Mouse (Mus musculus): Measurements from ENCODE around the gene Dis3l.
"Not testable (repeated sequence)": the region's sequence is repeated elsewhere in the genome, so short reads cannot be mapped to it uniquely, and the experiment has no call there.

The Dis3l gene

DNA sequence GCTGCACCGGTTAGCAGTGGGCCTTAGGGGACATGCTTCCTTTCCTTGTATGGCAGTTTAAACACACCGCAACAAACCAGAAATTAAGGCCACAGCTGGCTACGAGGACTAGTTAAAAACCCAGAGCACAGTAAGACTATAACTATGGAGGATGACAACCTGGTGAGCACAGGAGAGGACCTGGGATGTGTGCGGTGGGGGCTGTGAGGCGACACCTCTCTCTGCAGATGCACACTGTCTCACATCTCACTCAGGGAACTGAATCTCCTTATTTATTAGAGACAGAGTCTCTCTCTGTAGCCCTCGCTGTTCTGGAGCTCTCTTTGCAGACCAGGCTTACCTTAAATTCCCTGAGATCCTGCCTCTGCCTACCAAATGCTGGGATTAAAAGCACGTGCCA lies 17.1 kb downstream of the Dis3l start:
- no peak for ATAC-seq (ENCODE audit: low TSS enrichment)

DNA sequence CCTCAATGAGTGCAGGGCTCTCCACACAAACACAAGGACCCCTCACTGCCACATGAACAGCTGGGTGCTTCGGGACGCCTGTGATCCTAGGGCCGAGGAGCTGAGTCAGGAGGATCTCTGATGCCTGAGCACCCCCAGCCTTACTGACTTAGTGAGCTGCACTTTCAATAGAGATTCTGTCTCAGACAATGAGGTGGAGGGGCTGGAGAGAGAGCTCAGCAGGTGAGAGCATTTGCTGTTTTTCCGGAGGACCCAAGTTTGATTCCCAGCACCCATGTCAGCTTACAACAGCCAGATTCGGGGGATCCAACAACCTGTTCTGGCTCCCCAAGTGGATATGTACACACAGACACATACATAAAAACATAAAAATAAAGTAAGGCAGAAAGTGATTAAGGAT lies 24.1 kb downstream of the Dis3l start:
- no peak for ATAC-seq (ENCODE audit: low TSS enrichment)

DNA sequence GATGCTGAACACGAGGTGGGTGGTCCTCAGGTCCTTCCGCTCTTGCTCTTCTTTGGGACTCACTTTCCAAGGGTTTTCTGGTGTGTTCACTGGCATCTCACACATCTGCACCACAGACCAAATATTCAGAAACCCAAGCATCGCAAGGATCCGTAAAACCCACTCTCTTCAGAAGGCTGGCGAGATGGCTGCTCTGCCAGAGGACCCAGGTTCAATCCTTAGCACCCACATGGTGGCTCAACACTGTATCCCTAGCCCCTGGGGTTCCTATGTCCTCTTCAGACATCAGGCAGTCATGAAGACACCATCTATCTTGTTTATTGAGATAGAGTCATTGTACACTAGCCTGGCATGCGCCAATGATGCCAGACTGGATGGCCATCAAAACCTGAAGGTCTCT lies 26.4 kb downstream of the Dis3l start:
- no peak for ATAC-seq (ENCODE audit: low TSS enrichment)

DNA sequence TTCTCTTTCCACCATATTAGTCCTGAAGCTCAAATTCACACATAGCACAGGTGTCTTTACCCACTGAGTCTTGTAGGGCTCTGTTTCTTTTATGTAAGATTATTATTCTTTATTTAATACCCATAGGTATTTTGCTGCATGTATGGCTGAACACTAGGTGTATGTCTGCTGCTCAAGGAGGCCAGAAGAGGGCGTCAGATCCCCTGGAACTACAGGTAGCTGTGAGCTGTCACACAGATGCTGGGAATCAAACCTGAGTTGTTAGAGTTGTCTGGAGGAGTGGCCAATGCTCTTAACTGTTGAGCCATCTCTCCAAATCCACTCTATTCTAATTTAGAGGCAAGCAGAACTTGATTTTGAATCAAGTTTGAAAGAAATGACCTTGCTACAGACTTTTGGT lies 29.0 kb downstream of the Dis3l start:
- no peak for ATAC-seq (ENCODE audit: low TSS enrichment)

DNA sequence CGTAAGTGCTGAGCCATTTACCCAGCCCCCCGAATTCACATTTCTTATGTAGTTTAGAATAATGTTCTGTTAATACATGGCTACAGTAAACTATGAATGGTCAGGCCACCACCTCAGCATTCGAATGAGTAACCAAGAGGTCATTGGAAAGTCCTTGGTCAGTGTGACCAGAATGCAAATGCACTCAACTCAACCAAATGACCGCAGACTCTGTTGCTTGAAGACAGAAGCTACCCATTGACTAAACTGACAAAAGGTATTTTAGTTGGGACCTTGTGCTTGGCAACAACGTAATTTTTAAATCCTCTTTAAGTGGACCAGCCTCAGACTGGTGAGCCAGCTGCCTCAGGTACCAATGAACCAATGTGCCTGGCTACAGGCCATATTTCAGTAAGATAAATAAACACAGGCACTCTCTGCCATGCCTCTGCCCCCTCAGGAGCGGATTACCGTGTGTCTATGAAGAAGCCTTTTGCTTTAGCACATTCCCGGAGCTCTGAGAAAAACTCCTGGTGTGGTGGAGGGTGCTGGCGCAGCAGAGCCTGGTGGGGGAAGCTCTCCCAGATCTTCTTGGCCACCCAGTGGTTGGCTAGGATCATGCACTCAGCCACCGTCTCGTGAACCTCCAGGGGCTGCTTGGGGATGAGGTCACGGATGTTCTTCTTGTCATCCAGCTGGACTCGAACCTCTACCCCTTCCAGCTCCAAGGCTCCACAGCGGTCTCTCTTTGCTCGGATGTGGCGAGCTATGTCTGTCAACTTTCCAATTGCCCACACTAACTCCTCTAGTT lies 29.9 kb downstream of the Dis3l start:
- peak; percentile 44; the same call in 1 of the 2 replicates for ATAC-seq (ENCODE audit: low TSS enrichment)

DNA sequence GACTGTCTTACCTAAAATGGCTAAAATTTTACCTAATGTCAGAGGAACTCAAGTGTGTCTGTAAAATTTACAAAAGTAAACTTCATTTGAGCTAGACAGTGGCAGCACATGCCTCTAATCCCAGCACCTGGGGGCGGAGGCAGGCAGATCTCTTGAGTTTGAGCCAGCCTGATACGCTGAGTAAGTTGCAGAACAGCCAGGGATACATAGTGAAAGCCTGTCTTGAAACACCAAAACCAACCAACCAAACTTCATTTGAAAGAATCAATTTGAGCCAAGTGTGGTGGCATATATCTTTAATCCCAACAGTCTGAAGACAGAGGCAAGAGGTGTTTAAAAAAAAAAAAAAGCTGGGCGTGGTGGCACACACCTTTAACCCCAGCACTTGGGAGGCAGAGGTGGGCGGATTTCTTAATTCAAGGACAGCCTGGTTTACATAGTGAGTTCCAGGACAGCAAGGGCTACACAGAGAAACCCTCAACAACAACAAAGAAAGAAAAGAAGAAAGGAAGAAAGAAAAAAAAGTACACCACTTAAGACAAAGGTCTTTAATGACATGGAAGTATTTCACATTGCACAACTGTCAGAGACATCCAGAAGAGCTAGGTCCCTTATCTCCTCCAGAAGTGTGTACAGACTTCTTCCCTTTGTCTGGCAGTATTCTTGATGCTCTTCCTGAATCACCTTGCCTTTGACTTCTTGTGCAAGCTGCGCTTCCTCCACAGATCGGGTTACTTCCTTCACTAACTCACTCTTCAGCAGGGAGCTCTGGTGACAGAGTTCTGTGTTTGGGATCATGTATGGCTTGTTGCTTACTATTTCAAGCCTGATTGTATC lies 34.4 kb downstream of the Dis3l start:
- ATAC-seq (ENCODE audit: low TSS enrichment): no peak

DNA sequence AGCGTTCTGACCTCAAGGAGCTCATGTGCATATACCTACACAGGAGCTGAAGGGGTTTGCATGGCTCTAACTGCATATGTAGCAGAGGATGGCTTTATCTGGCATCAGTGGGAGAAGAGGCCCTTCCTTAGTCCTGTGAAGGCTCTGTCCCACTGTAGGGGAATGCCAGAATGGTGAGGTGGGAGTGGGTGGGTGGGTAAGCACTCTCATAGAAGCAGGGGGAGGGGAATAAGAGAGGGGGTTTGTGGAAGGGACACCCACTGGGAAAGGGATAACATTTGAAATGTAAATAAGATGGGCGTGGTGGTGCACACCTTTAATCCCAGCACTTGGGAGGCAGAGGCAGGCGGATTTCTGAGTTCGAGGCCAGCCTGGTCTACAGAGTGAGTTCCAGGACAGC lies 38.0 kb downstream of the Dis3l start:
- not testable (repeated sequence) for ATAC-seq (ENCODE audit: low TSS enrichment)

DNA sequence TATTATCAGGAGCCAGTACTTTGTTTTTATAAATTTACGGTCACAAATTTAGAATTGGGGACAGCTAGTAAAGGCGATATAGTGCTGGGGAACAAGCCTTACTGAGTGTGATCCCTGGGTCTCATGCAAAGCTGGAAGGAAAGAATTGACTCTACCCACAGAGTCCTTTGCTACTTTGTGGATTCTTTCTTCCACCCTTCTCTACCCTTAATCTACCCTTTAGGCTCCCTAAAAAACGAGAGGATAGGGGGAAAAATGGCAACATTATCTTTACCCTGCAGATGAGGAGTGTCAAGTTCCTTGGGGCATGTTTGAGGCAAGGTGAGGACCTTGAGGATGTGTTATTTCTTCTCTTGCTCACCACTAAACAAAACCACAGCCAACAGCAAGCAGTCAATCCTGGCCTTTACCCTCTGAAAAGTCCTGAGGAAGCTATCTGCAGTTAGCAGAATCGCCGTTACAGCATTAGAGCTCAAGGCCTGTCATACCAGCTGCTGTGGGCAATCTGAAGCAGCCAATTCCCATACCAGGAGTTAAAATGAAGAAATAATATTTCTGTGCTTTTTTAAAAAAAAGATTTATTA lies 58.6 kb downstream of the Dis3l start:
- ATAC-seq (ENCODE audit: low TSS enrichment): no peak

DNA sequence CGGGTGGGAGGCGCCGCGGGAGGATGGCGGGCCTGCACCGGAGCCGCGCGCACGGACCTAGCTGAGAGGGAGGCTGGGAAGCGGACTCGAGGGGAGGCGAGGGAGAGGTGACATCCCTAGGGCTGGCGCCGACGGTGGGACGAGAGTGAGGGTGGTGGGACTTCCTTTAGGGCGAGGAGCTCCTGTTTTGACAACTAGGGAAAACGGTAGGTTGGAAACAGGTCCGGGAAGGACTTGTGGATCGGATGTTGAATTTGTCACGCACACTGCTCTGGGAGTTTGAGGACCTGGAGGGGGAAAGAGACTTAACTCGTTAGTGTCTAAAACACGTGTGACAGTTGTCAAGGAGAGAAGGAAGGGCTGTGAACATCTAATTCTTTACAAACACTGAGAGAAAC lies 59.3 kb downstream of the Dis3l start:
- peak; percentile 88 for ATAC-seq (ENCODE audit: low TSS enrichment)

DNA sequence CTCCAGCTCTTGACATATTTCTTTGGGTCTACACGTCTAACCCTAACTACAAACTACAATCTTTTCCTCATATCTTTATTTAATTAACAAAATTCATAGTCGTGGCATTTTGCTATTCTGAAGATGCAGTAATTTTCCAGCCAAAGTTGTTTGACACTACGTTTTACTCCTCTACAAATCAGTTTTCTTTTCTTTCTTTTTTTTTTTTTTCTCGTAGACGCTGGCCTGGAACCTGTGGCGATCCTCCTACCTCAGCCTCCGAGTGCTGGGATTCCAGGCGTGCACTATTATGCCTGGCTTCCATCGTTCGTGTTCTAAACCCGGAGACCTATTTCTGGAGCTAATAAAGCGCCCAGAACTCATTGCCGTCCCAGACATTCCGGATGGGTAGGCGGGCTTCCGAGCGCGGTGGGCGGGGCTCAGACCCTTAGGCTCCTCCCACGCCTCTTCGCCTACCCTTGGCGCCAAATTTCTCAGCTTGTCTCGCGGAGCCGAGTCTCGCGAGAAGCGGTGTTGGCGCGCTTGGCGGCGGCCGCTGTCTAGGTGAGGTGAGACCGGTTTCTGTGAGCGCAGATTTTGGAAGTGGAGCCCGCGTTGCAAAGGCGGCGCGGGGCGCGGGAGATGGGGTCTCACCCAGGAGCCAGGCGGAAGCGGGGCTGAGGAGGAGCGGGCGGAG lies 59.8 kb downstream of the Dis3l start, which contains the start of gene Tipin:
Gene Tipin, plus strand, starts transcription at position 477 of the 676 bp plus-strand sequence.
- peak; percentile 98 for ATAC-seq (ENCODE audit: low TSS enrichment)

DNA sequence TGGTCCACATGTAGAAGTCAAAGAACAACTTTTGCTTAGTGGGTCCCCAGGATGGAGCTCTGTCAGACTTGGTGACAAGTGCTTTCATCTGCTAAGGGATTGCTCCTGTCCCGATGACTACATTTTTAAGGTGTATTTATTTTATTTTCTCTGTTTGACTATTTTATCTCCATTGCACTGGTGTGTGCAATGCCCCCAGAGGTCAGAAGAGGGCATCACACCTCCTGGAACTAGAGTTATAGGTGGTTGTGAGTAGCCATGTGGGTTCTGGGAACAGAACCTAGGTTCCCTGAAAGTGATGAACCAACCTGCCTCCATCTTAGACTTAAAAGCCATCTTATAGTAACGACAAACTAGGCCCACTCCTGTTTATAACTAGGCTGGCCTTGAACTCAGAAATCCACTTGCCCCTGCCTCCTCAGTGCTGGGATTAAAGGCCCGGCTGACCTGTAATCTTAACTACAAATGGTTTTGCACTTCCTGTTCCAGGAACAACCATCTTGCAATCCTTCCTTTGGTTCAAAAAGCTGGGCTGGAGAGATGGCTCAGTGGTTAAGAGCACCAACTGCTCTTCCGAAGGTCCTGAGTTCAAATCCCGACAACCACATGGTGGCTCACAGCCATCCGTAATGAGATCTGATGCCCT lies 62.3 kb downstream of the Dis3l start:
- ATAC-seq (ENCODE audit: low TSS enrichment): no peak

DNA sequence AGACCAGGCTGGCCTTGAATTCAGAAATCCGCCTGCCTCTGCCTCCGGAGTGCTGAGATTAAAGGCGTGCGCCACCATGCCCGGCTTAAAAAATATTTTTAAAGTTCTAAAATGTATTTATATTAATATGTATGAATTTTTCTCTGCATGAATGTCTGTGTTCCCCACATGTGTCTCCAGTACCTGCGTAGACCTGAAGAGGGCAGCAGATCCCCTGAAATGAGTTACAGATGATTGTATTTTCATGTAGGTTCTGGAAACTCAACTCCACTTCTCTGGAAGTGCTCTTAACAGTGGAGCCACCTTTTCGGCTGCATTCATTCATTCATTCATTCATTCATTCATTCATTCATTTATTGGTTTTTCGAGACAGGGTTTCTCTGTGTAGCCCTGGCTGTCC lies 63.4 kb downstream of the Dis3l start:
- ATAC-seq (ENCODE audit: low TSS enrichment): no peak

DNA sequence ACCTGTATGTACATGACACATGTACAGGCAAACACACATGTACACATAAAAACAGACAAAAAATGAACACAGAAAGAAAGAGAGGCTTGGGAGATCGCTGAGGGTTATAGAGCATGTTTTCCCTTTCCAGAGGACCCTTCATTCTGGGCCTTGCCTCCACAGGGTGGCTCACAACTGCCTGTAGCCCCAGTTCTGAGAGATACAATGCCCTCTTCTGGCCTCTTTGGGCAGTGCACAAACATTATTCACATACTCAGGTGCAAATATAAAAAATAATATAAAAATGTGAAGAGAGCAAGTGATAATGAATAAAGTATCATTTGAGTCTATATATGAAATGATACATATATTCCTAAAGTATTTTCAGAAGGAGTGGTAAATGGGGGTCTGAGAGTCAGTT lies 66.2 kb downstream of the Dis3l start:
- no peak for ATAC-seq (ENCODE audit: low TSS enrichment)

DNA sequence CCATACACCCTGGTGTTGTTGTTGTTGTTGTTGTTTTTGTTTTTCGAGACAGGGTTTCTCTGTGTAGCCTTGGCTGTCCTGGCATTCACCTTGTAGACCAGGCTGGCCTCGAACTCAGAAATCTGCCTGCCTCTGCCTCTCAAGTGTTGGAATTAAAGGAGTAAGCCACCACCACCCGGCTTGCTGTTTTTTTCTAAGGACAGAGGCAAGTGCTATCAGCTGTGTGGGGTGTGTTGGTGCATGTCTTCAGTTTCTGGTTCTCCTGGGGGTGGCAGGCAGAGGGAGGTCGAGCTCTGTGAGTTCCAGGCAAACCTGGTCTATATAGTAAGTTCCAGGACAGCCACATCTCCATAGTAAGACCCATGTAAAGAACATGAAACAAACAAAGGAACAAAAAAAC lies 66.8 kb downstream of the Dis3l start:
- ATAC-seq (ENCODE audit: low TSS enrichment): no peak

DNA sequence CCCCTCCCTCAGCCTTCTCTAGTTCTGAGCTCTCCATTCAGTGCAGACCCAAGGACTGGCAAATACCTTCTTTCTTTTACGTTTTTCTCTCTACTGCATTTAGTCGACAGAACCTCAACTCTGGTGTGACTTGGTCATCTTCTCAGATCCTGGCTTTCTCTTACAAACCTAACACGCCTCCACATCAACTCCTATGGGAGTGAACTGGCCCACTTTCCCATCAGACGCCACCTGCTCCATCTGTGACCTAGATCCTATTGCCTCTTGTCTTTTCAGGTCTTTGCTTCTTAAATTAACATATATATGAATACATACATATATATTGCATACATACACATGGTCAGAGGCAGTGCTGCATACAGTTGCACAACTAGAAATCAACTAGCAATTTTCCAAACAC lies 67.3 kb downstream of the Dis3l start:
- ATAC-seq (ENCODE audit: low TSS enrichment): peak; percentile 81; the same call in 1 of the 2 replicates

DNA sequence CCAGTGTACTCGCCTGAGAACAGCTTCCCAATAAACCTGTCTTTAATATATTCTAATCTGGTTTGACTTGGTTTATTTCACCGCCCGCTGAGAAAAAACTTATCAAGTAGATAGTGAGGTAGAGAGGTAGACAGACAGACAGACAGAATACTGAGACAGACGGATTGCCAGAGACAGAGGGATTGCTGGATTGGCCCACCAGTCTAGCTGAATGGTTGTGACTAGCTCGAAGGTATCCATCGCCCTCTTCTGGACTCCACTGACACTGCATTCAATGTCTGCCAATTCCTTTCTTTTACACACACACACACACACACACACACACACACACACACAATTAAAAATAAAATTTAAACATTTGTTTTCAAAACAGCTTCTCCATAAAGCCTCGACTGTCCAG lies 68.5 kb downstream of the Dis3l start:
- no peak for ATAC-seq (ENCODE audit: low TSS enrichment)

DNA sequence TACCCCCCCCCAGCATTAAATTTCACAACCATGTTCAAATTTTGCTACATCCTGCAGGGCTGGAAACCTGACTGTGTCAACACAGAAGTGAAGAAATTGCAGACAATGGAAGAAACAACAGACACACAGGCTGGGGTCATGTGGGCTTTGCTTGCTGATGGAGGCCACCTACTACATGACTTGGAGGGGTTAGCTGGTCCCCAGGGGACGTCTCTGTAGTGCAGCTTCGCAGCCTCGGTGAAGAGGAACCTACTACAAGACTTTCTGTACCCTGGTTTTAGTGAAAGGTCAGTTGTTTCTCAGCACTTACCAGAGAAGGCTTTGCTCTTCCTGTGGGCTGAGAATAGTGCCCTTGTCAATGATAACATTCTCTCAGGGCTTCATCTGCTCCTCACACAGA lies 69.8 kb downstream of the Dis3l start:
- ATAC-seq (ENCODE audit: low TSS enrichment): no peak

DNA sequence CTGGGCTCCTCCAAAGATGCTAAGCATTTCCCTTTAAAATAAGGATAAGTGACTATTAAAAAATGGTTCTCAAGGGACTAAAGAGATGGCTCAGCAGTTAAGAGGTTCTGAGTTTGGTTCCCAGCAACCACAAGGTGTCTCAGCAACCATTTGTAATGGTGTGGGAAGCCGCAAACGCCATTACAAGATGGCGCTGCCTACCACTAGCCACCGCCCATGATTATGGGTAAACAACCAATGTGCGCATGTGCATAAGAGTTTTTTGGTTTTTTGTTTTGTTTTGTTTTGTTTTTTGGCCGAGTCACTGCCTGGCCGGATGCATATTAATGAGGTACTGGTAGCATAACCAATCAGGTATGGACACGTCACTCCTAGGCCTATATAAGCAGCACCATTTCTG lies 72.3 kb downstream of the Dis3l start:
- ATAC-seq (ENCODE audit: low TSS enrichment): not testable (repeated sequence)

DNA sequence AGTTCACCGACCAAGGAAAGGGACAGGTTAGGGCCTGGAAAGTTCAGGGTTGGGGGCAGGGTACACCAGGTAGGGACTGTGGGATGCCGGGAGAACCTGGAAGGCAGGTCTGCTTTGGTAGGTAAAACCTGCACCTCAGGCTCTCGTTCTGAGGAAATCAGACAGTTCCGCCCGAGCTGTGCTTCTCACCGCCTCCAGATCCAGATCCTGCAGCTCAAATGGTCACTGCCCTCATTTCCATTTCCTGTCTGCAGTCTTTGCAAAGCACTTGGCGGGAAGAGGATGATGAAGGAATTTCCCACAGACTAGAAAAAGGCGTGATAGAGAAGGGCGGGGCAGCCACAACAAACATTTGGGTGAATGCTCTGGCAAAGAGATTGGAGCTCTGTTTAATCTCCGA lies 72.9 kb downstream of the Dis3l start:
- ATAC-seq (ENCODE audit: low TSS enrichment): no peak; the same call in 1 of the 2 replicates

DNA sequence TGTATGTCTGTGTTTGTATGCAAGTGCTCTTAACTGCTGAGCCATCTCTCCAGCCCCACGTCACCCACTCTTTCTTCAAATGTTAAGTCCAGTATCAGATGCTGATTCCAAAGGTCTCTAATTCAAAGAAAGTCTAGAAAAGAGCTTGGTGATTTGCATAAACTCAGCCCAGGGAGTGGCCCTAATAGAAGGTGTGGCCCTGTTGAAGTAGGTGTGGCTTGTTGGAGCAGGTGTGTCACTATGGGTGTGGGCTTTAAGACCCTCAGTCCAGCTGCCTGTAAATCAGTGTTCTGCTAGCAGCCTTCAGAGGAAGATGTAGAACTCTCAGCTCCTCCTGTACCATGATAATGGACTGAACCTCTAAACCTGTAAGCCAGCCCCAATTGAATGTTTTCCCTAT lies 73.9 kb downstream of the Dis3l start:
- ATAC-seq (ENCODE audit: low TSS enrichment): no peak

DNA sequence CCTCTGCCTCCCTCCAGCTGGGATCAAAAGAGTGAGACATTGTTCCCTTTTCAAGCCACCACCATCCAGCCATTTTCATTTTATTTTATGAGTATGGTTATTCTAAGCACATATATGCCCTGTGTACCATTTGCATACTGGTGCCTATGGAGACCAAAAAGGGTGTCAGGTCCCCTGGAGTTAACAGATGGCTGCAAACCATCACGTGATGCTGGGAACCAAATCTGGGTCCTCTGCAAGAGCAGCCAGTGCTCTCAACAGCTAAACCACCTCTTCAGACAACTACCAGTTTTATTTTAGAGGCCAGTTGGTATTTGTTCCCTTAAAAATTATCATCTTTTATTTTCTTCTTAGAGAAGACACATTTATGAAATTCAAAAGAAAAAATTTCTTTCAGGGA lies 76.3 kb downstream of the Dis3l start:
- no peak for ATAC-seq (ENCODE audit: low TSS enrichment)

DNA sequence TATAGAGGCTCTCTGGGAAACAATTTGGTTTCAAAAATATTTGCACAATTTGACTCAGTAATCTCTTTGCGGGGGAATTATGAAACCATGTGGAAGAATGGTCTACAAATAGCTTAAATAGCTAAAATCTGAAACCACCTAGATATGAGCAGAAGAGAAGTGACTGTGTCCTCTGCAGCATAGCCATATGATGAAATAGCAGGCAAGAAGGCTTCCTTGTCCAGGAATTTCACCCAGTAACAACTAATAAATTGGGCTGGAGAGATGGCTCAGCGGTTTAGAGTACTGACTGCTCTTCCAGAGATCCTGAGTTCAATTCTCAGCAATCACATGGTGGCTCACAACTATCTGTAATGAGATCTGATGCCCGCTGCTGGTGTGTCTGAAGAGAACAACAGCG lies 80.1 kb downstream of the Dis3l start:
- ATAC-seq (ENCODE audit: low TSS enrichment): peak; percentile 20; the same call in 1 of the 2 replicates

All from frontal cortex, adult (tissue).